Mouse (Mus musculus) stomach, postnatal 0 days (tissue): ENCODE data around the gene Adck2. TPM values are rescaled to one million over a fixed set of nuclear protein-coding genes. Genes with fewer than 3 reads are reported as not detected.

Experiments used
- ATAC-seq: fragments of 200-750 bp; cut with Nextera tagmentation; 2 replicates; pipeline ENCODE4 v1.8.0; 2017; ENCODE audit not compliant: low FRiP score, low TSS enrichment
- DNase-seq: peaks from one replicate; pipeline ENCODE4 v3.0.0-alpha.2; 2016; ENCODE audit warnings: low spot score
- H3K27ac ChIP-seq: fragments of 300-500 bp; sonication (generic); replicated peaks from 2 replicates; pipeline ENCODE4 v1.5.1; 2014; ENCODE audit warnings: mild to moderate bottlenecking, control low read depth
- H3K27me3 ChIP-seq: fragments of 300-500 bp; sonication (generic); 2 replicates; pipeline ENCODE4 v1.6.1; 2014; ENCODE audit warnings: low read length; ENCODE audit not compliant: control insufficient read depth, insufficient read depth
- H3K36me3 ChIP-seq: fragments of 300-500 bp; sonication (generic); 2 replicates; pipeline ENCODE4 v1.6.1; 2014; ENCODE audit warnings: low read length, mixed read lengths; ENCODE audit not compliant: control insufficient read depth, insufficient read depth
- H3K4me1 ChIP-seq: fragments of 300-500 bp; sonication (generic); replicated peaks from 2 replicates; pipeline ENCODE4 v1.6.1; 2014; ENCODE audit warnings: antibody characterized with exemption; ENCODE audit not compliant: control insufficient read depth, insufficient read depth
- H3K4me2 ChIP-seq: fragments of 300-500 bp; sonication (generic); replicated peaks from 2 replicates; pipeline ENCODE4 v1.6.1; 2014; ENCODE audit warnings: low read depth, mild to moderate bottlenecking, control low read depth, moderate library complexity
- H3K4me3 ChIP-seq: fragments of 300-500 bp; sonication (generic); 2 replicates; pipeline ENCODE4 v1.5.1; 2014; ENCODE audit warnings: low read depth, low read length, control low read depth
- H3K9ac ChIP-seq: fragments of 300-500 bp; sonication (generic); 2 replicates; pipeline ENCODE4 v1.6.1; 2014; ENCODE audit warnings: mild to moderate bottlenecking, low read length, control low read depth, mixed read lengths
- H3K9me3 ChIP-seq: fragments of 300-500 bp; sonication (generic); 2 replicates; pipeline ENCODE4 v1.6.1; 2016; ENCODE audit warnings: low read length; ENCODE audit not compliant: control insufficient read depth
- CTCF ChIP-seq: IDR thresholded peaks from 2 replicates; pipeline ENCODE4 v1.5.1; 2016; ENCODE audit warnings: antibody characterized with exemption, low read depth, mild to moderate bottlenecking, moderate library complexity
- EP300 ChIP-seq: optimal IDR thresholded peaks from 2 replicates; pipeline ENCODE3; 2016; ENCODE audit warnings: antibody characterized with exemption
- WGBS: fragments of 180-500 bp; shearing (Covaris S2); extraction: QIAGEN DNeasy Blood & Tissue Kit; methylation state at CpG from one replicate; pipeline ENCODE4 v1.1.7; 2014; 5-methylcytosine and 5-hydroxymethylcytosine counted together
- polyA plus RNA-seq: library from polyadenylated mRNA; unstranded; fragments of >200 nt; fragmentation: Nextera tagmentation; extraction: Ambion mirVana; gene quantifications from 2 replicates; pipeline ENCODE4 v1.2.1, GENCODE M21; 2015

Adck2 gene
- polyA plus RNA-seq = 22.0 and 24.4 TPM in 2 replicates

DNA sequence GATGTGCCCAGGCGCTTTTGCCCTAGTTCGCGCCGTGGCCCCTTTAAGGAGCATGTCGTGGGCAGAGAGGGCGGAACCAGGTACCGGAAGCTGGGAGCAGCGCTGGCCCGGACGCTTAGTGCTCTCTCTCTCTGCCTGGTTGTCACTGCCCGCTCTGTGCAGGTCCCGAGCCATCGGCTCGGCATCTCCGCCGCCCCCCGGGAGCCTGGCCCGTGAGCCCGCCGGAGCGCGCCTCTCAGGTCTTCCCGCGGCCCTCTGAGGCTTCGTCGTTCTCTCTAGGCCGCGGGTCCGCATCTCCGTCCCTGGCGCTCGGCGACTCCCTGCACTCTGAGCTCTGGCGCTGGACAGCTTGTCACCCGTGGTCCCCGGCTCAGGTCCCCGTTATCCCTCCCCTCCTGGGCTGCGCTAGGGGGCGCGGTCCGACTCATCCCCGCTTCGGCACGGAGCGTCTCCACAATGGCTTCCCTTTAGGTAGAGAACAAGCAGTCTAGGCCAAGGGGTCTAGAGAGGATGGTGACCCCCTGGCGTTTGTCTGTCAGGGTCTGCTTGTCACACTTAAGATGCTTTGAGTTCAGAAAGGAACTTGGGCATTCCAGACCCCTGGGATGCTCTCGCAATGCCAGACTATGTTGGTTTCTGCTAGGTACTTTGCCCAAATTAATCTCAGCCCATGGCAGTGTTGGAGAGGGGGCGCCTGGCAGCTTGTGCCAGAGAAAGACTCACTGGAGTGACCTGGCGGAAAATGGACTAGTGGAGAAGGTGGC, at the start of gene Adck2:
Gene Adck2, plus strand, starts transcription at position 83 of the 764 bp plus-strand sequence.
- Histone ChIP-seq H3K9me3 (no peaks in the 10 kb centered on the region), H3K27ac (peak within 1 kb of the TSS; percentile 93), H3K27me3 (no peaks in the 10 kb centered on the region), H3K36me3 (no peaks in the 10 kb centered on the region), H3K4me2 (peak within 1 kb of the TSS; percentile 89), H3K4me3 (peak within 1 kb of the TSS; percentile 88), H3K4me1 (peaks cover 5% of the 10 kb centered on the region), H3K9ac (peak within 1 kb of the TSS; percentile 93)
- under 1% methylated on average over 42 of the region's 49 CpGs for WGBS
- TF ChIP-seq CTCF = peak; percentile 56
- TF ChIP-seq EP300 = no peak
- peak; percentile 93 for ATAC-seq
- DNase-seq = peak; percentile 83

GRCm38 (mm10) chr6:39526797-39527196, 46.9 kb upstream of the Adck2 start:
- no peak overlapping the region for H3K4me2 ChIP-seq
- ATAC-seq (no peak), DNase-seq (no peak)
- H3K4me3 ChIP-seq = no peak overlapping the region
- no peaks in the 10 kb centered on the region for H3K27me3 ChIP-seq
- TF ChIP-seq CTCF (no peak), EP300 (no peak)
- no peak overlapping the region for H3K27ac ChIP-seq
- H3K9me3 ChIP-seq = no peaks in the 10 kb centered on the region
- H3K36me3 ChIP-seq = no peaks in the 10 kb centered on the region; the same call in 1 of the 2 replicates
- H3K9ac ChIP-seq = no peak overlapping the region
- 82% methylated on average over 8 of the region's 10 CpGs for WGBS
- 0 out of 2 replicates have a peak, but pooled peaks cover 2% of the 10 kb centered on the region for H3K4me1 ChIP-seq

DNA sequence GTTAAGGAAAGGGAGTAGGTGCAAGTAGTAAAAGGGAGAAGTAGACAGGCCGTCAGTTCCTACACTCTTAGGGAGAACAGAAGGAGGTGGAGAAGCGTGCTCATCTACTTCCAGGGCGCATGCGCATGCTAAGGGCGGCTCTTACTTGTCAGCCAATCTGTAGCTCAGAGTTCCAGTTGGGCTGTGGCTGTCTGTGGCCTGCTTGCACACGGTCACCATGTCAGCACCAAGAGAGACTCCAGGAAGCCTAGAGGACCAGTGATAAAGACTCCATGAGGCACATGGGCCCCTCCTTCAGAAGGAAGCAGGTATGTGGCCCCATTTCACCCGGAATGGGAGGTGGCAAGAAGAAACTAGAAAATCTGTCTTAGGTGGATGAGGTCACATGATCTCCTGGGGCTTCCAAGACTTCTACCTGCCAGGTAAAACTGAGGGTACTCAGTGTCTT, 46.3 kb upstream of the Adck2 start:
- Histone ChIP-seq H3K9ac (no peak overlapping the region), H3K4me1 (0 out of 2 replicates have a peak, but pooled peaks cover 2% of the 10 kb centered on the region), H3K27me3 (no peaks in the 10 kb centered on the region), H3K4me2 (no peak overlapping the region), H3K27ac (no peak overlapping the region), H3K9me3 (no peaks in the 10 kb centered on the region), H3K36me3 (no peaks in the 10 kb centered on the region; the same call in 1 of the 2 replicates), H3K4me3 (no peak overlapping the region)
- DNase-seq = no peak
- peak; percentile 44 for ATAC-seq
- WGBS = 83% methylated on average over 7 of the region's 7 CpGs
- no peak for TF ChIP-seq CTCF
- no peak for TF ChIP-seq EP300

- ATAC-seq = no peak
- no peaks in the 10 kb centered on the region for H3K9me3 ChIP-seq
- no peak overlapping the region for H3K4me3 ChIP-seq
- H3K36me3 ChIP-seq = no peaks in the 10 kb centered on the region
- no peak overlapping the region for H3K4me2 ChIP-seq
- WGBS = 65% methylated on average over 4 of the region's 4 CpGs
- 0 out of 2 replicates have a peak, but pooled peaks cover 2% of the 10 kb centered on the region for H3K4me1 ChIP-seq
- H3K27ac ChIP-seq = no peak overlapping the region
- H3K9ac ChIP-seq = no peak overlapping the region
- TF ChIP-seq EP300 (no peak), CTCF (no peak)
- DNase-seq = no peak
- H3K27me3 ChIP-seq = no peaks in the 10 kb centered on the region
Observed at GRCm38 (mm10) chr6:39527811-39528210, 45.9 kb upstream of the Adck2 start.

DNA sequence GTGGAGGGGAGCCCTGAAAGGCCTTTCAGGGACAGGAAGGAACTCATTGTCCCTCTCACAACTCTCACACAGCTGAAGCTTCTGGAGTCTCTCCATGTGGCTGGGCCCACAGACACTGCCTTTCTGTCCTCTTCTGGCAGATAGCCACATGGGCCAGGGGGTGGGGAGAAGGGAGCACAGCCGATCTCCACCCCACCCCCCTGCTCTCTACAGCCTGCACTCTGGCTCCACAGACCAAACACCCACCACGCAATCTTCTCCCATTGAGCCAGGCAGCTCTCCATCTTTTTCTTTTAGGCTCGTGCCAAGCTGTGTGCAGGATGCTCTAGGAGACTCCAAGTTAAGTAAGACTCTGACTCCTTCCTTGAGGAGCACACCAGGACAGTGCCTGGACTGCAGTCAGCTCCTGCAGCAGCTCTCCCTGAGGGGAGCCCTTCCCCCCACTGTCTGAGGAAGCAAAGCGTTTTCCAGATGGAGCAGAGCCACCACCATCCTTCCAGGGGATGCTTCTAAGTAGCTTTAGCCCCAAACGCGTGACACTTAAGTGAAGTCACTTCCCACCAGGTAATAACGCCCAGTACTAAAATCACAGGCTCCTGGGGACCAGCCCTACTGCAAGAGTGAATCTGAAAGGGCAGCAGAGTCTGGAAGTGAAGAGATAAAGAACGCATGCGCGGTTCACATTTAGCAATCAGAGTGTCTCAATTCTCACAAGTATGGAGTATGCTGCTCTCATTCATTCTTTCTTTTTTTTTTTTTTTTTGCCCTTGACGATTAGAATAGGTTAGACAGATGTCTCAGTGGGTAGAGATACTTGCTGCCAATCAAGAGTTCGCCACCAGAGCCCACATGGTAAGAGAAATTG, 44.8 kb upstream of the Adck2 start:
- Histone ChIP-seq H3K9ac (0 out of 2 replicates have a peak overlapping the region, but pooled peaks have one; percentile 18), H3K27ac (peak overlapping the region; percentile 65), H3K36me3 (no peaks in the 10 kb centered on the region), H3K4me3 (no peak overlapping the region), H3K4me2 (0 out of 2 replicates have a peak overlapping the region, but pooled peaks have one; percentile 3), H3K4me1 (0 out of 2 replicates have a peak, but pooled peaks cover 2% of the 10 kb centered on the region), H3K27me3 (no peaks in the 10 kb centered on the region), H3K9me3 (no peaks in the 10 kb centered on the region)
- 35% methylated on average over 12 of the region's 12 CpGs for WGBS
- TF ChIP-seq EP300 = no peak
- TF ChIP-seq CTCF = no peak
- peak; percentile 66; the same call in 1 of the 2 replicates for ATAC-seq
- DNase-seq = peak; percentile 41
